Mouse (Mus musculus): ENCODE data around the gene Caskin2.

- TF ChIP-seq KAT2A (conservative IDR thresholded peaks at IDR 0.05; ENCODE audit: low read depth, low read length) (no peak), EP300 (IDR thresholded peaks at IDR 0.05; ENCODE audit: low read depth in 1 of 2, low read length in 2 of 2) (peak in 1 of 2 experiments; percentile 60; a peak in 2 of 4 replicates)
These were observed at the start of gene Caskin2 for GRCm38 (mm10) chr11:115813507-115814296.

All from MEL (cell line).